Mouse (Mus musculus): ENCODE measurements around the gene Lrrc4.

- TF ChIP-seq CTCF (IDR thresholded peaks at IDR 0.05; ENCODE audit: control insufficient read depth, insufficient read depth, insufficient read length) (no peak), MAX (IDR thresholded peaks at IDR 0.05) (no peak), MYOD1 (IDR thresholded peaks at IDR 0.05; ENCODE audit: control insufficient read depth, insufficient read length, low read depth) (no peak), USF1 (IDR thresholded peaks at IDR 0.05; ENCODE audit: low read depth) (no peak), CEBPB (IDR thresholded peaks at IDR 0.05; ENCODE audit: low read depth) (no peak), MYOG (IDR thresholded peaks at IDR 0.05; ENCODE audit: control insufficient read depth, extremely low read depth, insufficient read length) (no peak)
These were observed 35.6 kb downstream of the Lrrc4 start for GRCm38 (mm10) chr6:28795792-28796515.

Measured in C2C12 (cell line).